Mouse (Mus musculus) megakaryocyte, embryonic 14.5 days (primary cell): Measurements from ENCODE around the gene Lztr1.

Experiments
- FLI1 ChIP-seq: IDR thresholded peaks from 2 replicates; pipeline ENCODE4 v1.6.1; 2012; ENCODE audit warnings: low read length, inconsistent platforms, mixed read lengths
- GATA1 ChIP-seq: IDR thresholded peaks from 3 replicates; pipeline ENCODE4 v1.6.1; 2012; ENCODE audit warnings: mixed read lengths, low read length, inconsistent platforms, borderline replicate concordance

DNA sequence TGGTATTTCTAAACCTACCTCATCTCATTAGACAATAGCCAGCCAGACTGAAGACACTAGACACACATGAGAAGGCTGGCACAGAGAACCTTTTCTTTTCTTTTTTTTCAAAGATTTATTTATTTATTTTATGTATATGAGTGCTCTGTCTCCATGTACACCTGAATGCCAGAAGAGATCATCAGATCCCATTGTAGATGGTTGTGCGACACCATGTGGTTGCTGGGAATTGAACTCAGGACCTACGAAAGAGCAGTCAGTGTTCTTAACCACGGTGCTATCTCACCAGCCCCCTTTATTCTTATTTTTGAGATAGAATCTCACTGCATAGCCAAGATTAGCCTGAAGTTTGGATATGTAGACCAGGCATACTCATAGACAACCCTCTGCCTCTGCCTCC, 28.1 kb downstream of the Lztr1 start:
- no peak for TF ChIP-seq GATA1
- no peak for TF ChIP-seq FLI1
